Comparison of ENCODE assay signal across 10 mouse cellular contexts in genomic region chr11:32625677-32626076, GRCm38 (mm10). TPM values are rescaled to one million over a fixed set of nuclear protein-coding genes. Genes with fewer than 3 reads are reported as not detected.
A peak's percentile ranks its signal among the peaks of the same experiment; 100 is the strongest.
DNase-seq lines count a peak whose midpoint lies in the region; ATAC-seq and TF ChIP-seq lines count a peak whose summit lies in the region.
"Had no signal": no experiment of that assay in that cellular context is flagged by ENCODE, and none has a peak within 500 bp of the region (broad histone marks: within the 10 kb centered on the region; RNA-seq: fewer than 3 reads in every experiment).

No protein-coding gene starts in this region.

- H3K9ac ChIP-seq in neural tube, embryonic 11.5 days (ENCODE audit: low read length) = no peak overlapping the region
- no peak overlapping the region for H3K9ac ChIP-seq in neural tube, embryonic 15.5 days (replicated peaks)
- H3K9ac ChIP-seq: embryonic facial prominence, embryonic 13.5 days; limb, embryonic 12.5 days had no signal

- TF ChIP-seq POLR2A in spleen, adult 2 months (IDR thresholded peaks at IDR 0.05; ENCODE audit: low read depth, low read length) = no peak

- DNase-seq in neural tube, embryonic 11.5 days (ENCODE audit: low spot score) = peak; percentile 44
- DNase-seq in adrenal gland, postnatal 14 days = peak; percentile 89
- DNase-seq in frontal cortex, postnatal 25 days (ENCODE audit: low spot score in 2 of 2) = peak; percentile 36 to 45
- DNase-seq in kidney, postnatal 14 days = peak; percentile 79
- peak; percentile 66 for DNase-seq in lung, postnatal 25 days (ENCODE audit: low spot score)
- peak in 1 of 2 experiments; percentile 50 for DNase-seq in spleen, adult 2 months (ENCODE audit: low read depth in 1 of 2, low spot score in 2 of 2)
- no peak for DNase-seq in neural tube, embryonic 10.5 days (ENCODE audit: extremely low spot score, low spot score)

- no peaks in the 10 kb centered on the region for H3K36me3 ChIP-seq in neural tube, embryonic 11.5 days (ENCODE audit: control insufficient read depth, insufficient read depth, low read length)
- no peaks in the 10 kb centered on the region for H3K36me3 ChIP-seq in neural tube, embryonic 15.5 days
- H3K36me3 ChIP-seq in spleen, adult 2 months (ENCODE audit: control insufficient read depth, insufficient read depth, low read length) = peaks cover 26% of the 10 kb centered on the region
- H3K36me3 ChIP-seq: embryonic facial prominence, embryonic 13.5 days; limb, embryonic 12.5 days had no signal

- H3K27me3 ChIP-seq in neural tube, embryonic 11.5 days (ENCODE audit: control insufficient read depth, insufficient read depth, low read length) = no peaks in the 10 kb centered on the region
- H3K27me3 ChIP-seq in neural tube, embryonic 15.5 days (replicated peaks) = no peaks in the 10 kb centered on the region
- H3K27me3 ChIP-seq in spleen, adult 2 months (ENCODE audit: control insufficient read depth, insufficient read depth, low read length) = no peaks in the 10 kb centered on the region
- H3K27me3 ChIP-seq: embryonic facial prominence, embryonic 13.5 days; limb, embryonic 12.5 days had no signal

- no peak for ATAC-seq in neural tube, embryonic 11.5 days (ENCODE audit: insufficient read depth, low FRiP score, low TSS enrichment)
- no peak for ATAC-seq in neural tube, embryonic 15.5 days (ENCODE audit: low FRiP score)

- no peak overlapping the region for H3K27ac ChIP-seq in neural tube, embryonic 11.5 days (ENCODE audit: low read depth, low read length)
- H3K27ac ChIP-seq in neural tube, embryonic 15.5 days (replicated peaks) = no peak overlapping the region
- no peak overlapping the region for H3K27ac ChIP-seq in spleen, adult 2 months (ENCODE audit: insufficient read depth, low read length)
- H3K27ac ChIP-seq: embryonic facial prominence, embryonic 13.5 days; limb, embryonic 12.5 days had no signal

- peaks cover 7% of the 10 kb centered on the region; the same call in 1 of the 2 replicates for H3K4me1 ChIP-seq in neural tube, embryonic 11.5 days (ENCODE audit: control insufficient read depth, insufficient read depth, low read length)
- H3K4me1 ChIP-seq in neural tube, embryonic 15.5 days = 0 out of 2 replicates have a peak, but pooled peaks cover 8% of the 10 kb centered on the region
- H3K4me1 ChIP-seq in spleen, adult 2 months (ENCODE audit: control insufficient read depth, insufficient read depth, insufficient read length) = no peaks in the 10 kb centered on the region

- no peak overlapping the region for H3K4me3 ChIP-seq in neural tube, embryonic 11.5 days (ENCODE audit: low read depth, low read length)
- no peak overlapping the region for H3K4me3 ChIP-seq in neural tube, embryonic 15.5 days (replicated peaks)
- no peak overlapping the region for H3K4me3 ChIP-seq in spleen, adult 2 months (ENCODE audit: extremely low read depth, insufficient read depth, insufficient read length)
- H3K4me3 ChIP-seq: embryonic facial prominence, embryonic 13.5 days; limb, embryonic 12.5 days had no signal

- 45% methylated on average over 1 of the region's 1 CpGs for WGBS in neural tube, embryonic 11.5 days
- 50% methylated on average over 1 of the region's 1 CpGs for WGBS in neural tube, embryonic 15.5 days
- WGBS in spleen, adult 2 months = 55% methylated on average over 1 of the region's 1 CpGs

- peak; percentile 69; the same call in 1 of the 2 replicates for TF ChIP-seq CTCF in spleen, adult 2 months (IDR thresholded peaks at IDR 0.05; ENCODE audit: extremely low read depth, insufficient read depth, insufficient read length, insufficient replicate concordance)

- no peaks in the 10 kb centered on the region for H3K9me3 ChIP-seq in neural tube, embryonic 11.5 days (ENCODE audit: control insufficient read depth, low read length)
- H3K9me3 ChIP-seq in neural tube, embryonic 15.5 days (replicated peaks) = no peaks in the 10 kb centered on the region
- H3K9me3 ChIP-seq: embryonic facial prominence, embryonic 13.5 days; limb, embryonic 12.5 days had no signal

- H3K4me2 ChIP-seq in neural tube, embryonic 11.5 days (ENCODE audit: low read depth) = no peak overlapping the region
- no peak overlapping the region for H3K4me2 ChIP-seq in neural tube, embryonic 15.5 days
- H3K4me2 ChIP-seq: embryonic facial prominence, embryonic 13.5 days; limb, embryonic 12.5 days had no signal

RNA-seq across cellular contexts. Expression of gene Fbxw11, which starts 16.8 kb away (rescaled TPM):
- 102 and 116 TPM in 2 replicates for polyA plus RNA-seq in neural tube, embryonic 11.5 days (2014; fragmentation: Nextera tagmentation; extraction: Ambion mirVana)
- polyA plus RNA-seq in neural tube, embryonic 15.5 days (2015; fragmentation: Nextera tagmentation; extraction: Ambion mirVana) = 107 and 110 TPM in 2 replicates
- 85.5 and 86.2 TPM in 2 replicates for total RNA-seq in adrenal gland, postnatal 14 days (2021)
- polyA plus RNA-seq in spleen, adult 2 months (2012; rRNA removed) = 20.2 and 23.6 TPM in 2 replicates
